Mouse (Mus musculus) heart, embryonic 15.5 days (tissue): Measurements from ENCODE around the gene Tcta. TPM values are rescaled to one million over a fixed set of nuclear protein-coding genes. Genes with fewer than 3 reads are reported as not detected.
"Not testable (repeated sequence)": the region's sequence is repeated elsewhere in the genome, so short reads cannot be mapped to it uniquely, and the experiment has no call there.

Experiments used
- ATAC-seq: fragments of 200-750 bp; cut with Nextera tagmentation; replicated peaks from 2 replicates; pipeline ENCODE4 v1.8.0; 2017; ENCODE audit warnings: low read depth, moderate TSS enrichment; ENCODE audit not compliant: insufficient number of reproducible peaks, insufficient read depth, low FRiP score
- H3K27ac ChIP-seq: fragments of 300-500 bp; sonication (generic); 2 replicates; pipeline ENCODE4 v1.5.1; 2015; ENCODE audit warnings: mild to moderate bottlenecking, inconsistent platforms
- H3K27me3 ChIP-seq: fragments of 300-500 bp; sonication (generic); 2 replicates; pipeline ENCODE4 v1.6.1; 2015; ENCODE audit warnings: inconsistent platforms
- H3K36me3 ChIP-seq: fragments of 300-500 bp; sonication (generic); 2 replicates; pipeline ENCODE4 v1.6.1; 2015; ENCODE audit warnings: mild to moderate bottlenecking, inconsistent platforms
- H3K4me1 ChIP-seq: fragments of 300-500 bp; sonication (generic); replicated peaks from 2 replicates; pipeline ENCODE4 v1.6.1; 2015; ENCODE audit warnings: inconsistent platforms
- H3K4me2 ChIP-seq: fragments of 300-500 bp; sonication (generic); 2 replicates; pipeline ENCODE4 v1.6.1; 2015; ENCODE audit warnings: inconsistent platforms, mild to moderate bottlenecking, moderate library complexity
- H3K4me3 ChIP-seq: fragments of 300-500 bp; sonication (generic); 2 replicates; pipeline ENCODE4 v1.5.1; 2015; ENCODE audit warnings: mild to moderate bottlenecking, inconsistent platforms
- H3K9ac ChIP-seq: fragments of 300-500 bp; sonication (generic); 2 replicates; pipeline ENCODE4 v1.6.1; 2015; ENCODE audit warnings: mild to moderate bottlenecking, inconsistent platforms
- H3K9me3 ChIP-seq: fragments of 300-500 bp; sonication (generic); replicated peaks from 2 replicates; pipeline ENCODE4 v1.6.1; 2016; ENCODE audit warnings: inconsistent platforms
- WGBS: fragments of 180-500 bp; shearing (Covaris S2); methylation state at CpG from one replicate; pipeline ENCODE4 v1.1.7; 2015; ENCODE audit warnings: mixed read lengths; 5-methylcytosine and 5-hydroxymethylcytosine counted together
- polyA plus RNA-seq: library from polyadenylated mRNA; unstranded; fragments of >200 nt; fragmentation: Nextera tagmentation; extraction: Ambion mirVana; gene quantifications from 2 replicates; pipeline ENCODE4 v1.2.1, GENCODE M21; 2015

Tcta gene
- polyA plus RNA-seq, 1 experiment from 2014 or later: 31.6 TPM

- Histone ChIP-seq H3K27ac (peak overlapping the region; percentile 93), H3K4me3 (peak overlapping the region; percentile 62), H3K4me2 (peak overlapping the region; percentile 85), H3K4me1 (peaks cover 27% of the 10 kb centered on the region), H3K9me3 (no peaks in the 10 kb centered on the region), H3K9ac (peak overlapping the region; percentile 73), H3K36me3 (peaks cover 8% of the 10 kb centered on the region), H3K27me3 (no peaks in the 10 kb centered on the region)
- WGBS: 44% methylated on average over 10 of the region's 10 CpGs
- ATAC-seq: no peak
These were observed 34.5 kb upstream of the Tcta start for GRCm38 (mm10) chr9:108340258-108341138.

DNA sequence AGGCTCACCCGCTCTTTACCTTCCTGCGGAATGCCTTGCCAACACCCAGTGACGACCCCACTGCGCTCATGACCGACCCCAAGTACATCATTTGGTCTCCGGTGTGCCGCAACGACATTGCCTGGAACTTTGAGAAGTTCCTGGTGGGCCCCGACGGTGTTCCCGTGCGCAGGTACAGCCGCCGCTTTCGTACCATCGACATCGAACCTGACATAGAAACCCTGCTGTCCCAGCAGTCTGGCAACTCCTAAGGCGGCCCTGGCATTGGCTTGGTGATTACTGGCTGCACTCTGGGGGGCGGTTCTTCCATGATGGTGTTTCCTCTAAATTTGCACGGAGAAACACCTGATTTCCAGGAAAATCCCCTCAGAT, 33.9 kb upstream of the Tcta start:
- Histone ChIP-seq H3K4me2 (peak overlapping the region; percentile 85), H3K9me3 (no peaks in the 10 kb centered on the region), H3K4me1 (peaks cover 27% of the 10 kb centered on the region), H3K4me3 (peak overlapping the region; percentile 62), H3K9ac (peak overlapping the region; percentile 73), H3K27ac (peak overlapping the region; percentile 93), H3K36me3 (peaks cover 14% of the 10 kb centered on the region), H3K27me3 (no peaks in the 10 kb centered on the region)
- 8% methylated on average over 20 of the region's 20 CpGs for WGBS
- no peak for ATAC-seq

DNA sequence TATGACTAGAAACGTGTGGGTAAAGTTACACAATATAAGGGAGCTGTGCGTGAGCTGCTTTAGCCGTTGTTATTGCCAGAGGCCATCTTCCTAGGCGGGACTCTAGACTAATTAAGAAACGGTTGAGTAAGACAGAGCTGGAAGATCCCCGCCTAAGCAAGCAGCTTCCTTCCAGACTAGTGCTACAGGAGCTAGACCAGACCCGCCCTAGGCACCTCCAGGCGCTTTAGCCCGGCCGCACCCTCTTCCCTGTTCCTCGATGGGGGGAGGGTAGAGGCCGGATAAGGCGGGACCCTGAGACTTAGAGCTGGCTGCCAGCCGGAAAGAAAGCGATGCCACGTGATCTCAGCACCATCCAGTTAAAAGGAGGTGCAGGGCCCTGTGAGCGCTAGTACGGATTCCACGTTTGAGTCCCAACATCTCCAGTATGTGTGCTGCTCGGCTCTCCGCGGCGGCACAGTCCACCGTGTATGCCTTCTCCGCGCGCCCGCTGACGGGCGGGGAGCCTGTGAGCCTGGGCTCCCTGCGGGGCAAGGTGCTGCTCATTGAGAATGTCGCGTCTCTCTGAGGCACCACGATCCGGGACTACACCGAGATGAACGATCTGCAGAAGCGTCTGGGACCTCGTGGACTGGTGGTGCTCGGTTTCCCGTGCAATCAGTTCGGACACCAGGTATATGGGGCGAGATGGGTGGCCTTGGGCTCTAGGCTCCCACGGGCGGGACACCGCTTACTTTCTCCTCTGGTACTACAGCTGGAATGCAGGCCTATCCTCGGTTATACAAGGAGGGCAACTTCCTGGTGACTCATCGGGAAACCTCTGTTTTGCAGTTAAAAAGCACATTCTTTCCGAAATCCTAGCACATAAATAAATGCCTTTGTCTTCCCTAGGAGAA, 33.2 kb upstream of the Tcta start, which contains the start of gene Gpx1:
Gpx1 (plus strand) TSS at position 18 of the 896 bp plus-strand sequence.
- Histone ChIP-seq H3K27ac (peak within 1 kb of the TSS; percentile 93), H3K9ac (peak within 1 kb of the TSS; percentile 73), H3K4me2 (peak within 1 kb of the TSS; percentile 85), H3K36me3 (peaks cover 22% of the 10 kb centered on the region), H3K4me1 (peaks cover 27% of the 10 kb centered on the region), H3K4me3 (peak within 1 kb of the TSS; percentile 62), H3K27me3 (no peaks in the 10 kb centered on the region), H3K9me3 (no peaks in the 10 kb centered on the region)
- ATAC-seq: peak; percentile 95
- under 1% methylated on average over 49 of the region's 49 CpGs for WGBS

DNA sequence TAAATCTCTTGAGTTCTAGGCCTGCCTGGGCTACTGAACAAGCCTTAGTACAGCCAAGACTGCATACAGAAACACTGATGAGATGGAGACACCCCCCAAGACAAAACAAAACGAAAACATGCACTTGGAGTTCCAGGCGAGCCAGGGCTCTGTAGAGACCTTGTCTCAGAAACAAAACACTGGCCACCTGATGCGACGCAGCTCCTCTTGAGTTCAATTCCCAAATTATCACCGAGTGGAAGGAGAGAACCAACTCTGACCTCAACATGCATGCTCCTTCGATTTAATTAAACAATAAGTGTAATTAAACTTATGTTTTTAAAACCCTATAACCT, 32.6 kb upstream of the Tcta start:
- no peak for ATAC-seq
- 25% methylated on average over 6 of the region's 6 CpGs for WGBS

DNA sequence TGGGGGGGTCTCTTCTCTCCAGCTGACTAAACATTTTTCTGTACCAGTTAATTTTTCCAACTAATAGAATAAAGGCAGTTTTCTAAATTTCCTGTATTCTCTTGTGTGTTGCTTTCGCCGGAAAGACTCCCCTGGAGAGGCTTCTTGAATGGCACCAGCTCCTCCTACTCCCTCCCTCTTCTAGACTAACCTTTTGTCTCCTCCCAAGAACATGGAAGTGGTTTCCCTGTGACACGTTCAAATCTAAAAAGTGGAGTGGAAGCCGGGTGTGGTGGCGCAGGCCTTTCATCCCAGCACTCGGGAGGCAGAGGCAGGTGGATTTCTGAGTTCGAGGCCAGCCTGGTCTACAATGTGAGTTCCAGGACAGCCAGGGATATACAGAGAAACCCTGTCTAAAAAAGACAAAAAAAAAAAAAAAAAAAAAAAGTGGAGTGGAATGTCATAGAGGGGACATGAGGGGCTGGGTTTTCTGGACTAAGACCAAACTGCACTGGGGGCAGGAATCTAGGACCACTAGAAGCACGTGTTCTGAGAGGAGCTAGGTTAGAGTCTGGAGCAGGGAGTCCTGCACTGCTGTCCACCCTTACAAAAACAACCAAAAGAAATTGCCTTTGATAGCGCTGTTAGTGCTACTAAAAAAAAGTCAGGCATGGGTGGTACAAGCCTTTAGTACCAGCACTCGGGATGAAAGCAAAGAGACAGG, 32.0 kb upstream of the Tcta start:
- Histone ChIP-seq H3K4me1 (peaks cover 27% of the 10 kb centered on the region), H3K27ac (peak overlapping the region; percentile 93), H3K27me3 (no peaks in the 10 kb centered on the region), H3K9ac (no peak overlapping the region), H3K4me3 (peak overlapping the region; percentile 62; the same call in 1 of the 2 replicates), H3K9me3 (no peaks in the 10 kb centered on the region), H3K36me3 (peaks cover 33% of the 10 kb centered on the region), H3K4me2 (peak overlapping the region; percentile 85)
- no peak for ATAC-seq
- WGBS: 64% methylated on average over 10 of the region's 10 CpGs

More for the DNA sequence above, 32.6 kb upstream of the Tcta start:
- Histone ChIP-seq H3K9ac (peak overlapping the region; percentile 73), H3K27me3 (no peaks in the 10 kb centered on the region), H3K4me2 (peak overlapping the region; percentile 85), H3K4me1 (peaks cover 27% of the 10 kb centered on the region), H3K36me3 (peaks cover 28% of the 10 kb centered on the region), H3K9me3 (no peaks in the 10 kb centered on the region), H3K27ac (peak overlapping the region; percentile 93), H3K4me3 (peak overlapping the region; percentile 62)

GRCm38 (mm10) chr9:108325811-108326210, 19.9 kb upstream of the Tcta start:
- H3K27ac ChIP-seq: no peak overlapping the region
- no peak overlapping the region for H3K4me2 ChIP-seq
- H3K4me1 ChIP-seq: no peaks in the 10 kb centered on the region
- no peak overlapping the region for H3K9ac ChIP-seq
- 98% methylated on average over 2 of the region's 2 CpGs for WGBS
- H3K36me3 ChIP-seq: peaks cover 38% of the 10 kb centered on the region
- no peaks in the 10 kb centered on the region for H3K27me3 ChIP-seq
- no peaks in the 10 kb centered on the region for H3K9me3 ChIP-seq
- no peak for ATAC-seq
- no peak overlapping the region for H3K4me3 ChIP-seq

GRCm38 (mm10) chr9:108324784-108325183, 18.8 kb upstream of the Tcta start:
- no peaks in the 10 kb centered on the region for H3K9me3 ChIP-seq
- peaks cover 30% of the 10 kb centered on the region for H3K36me3 ChIP-seq
- no peak for ATAC-seq
- 84% methylated on average over 1 of the region's 1 CpGs for WGBS
- H3K4me3 ChIP-seq: no peak overlapping the region
- no peak overlapping the region for H3K27ac ChIP-seq
- H3K27me3 ChIP-seq: no peaks in the 10 kb centered on the region
- no peak overlapping the region for H3K4me2 ChIP-seq
- H3K4me1 ChIP-seq: no peaks in the 10 kb centered on the region
- H3K9ac ChIP-seq: no peak overlapping the region

- H3K36me3 ChIP-seq, H3K4me2 ChIP-seq, H3K27me3 ChIP-seq, H3K27ac ChIP-seq, H3K9ac ChIP-seq, H3K4me1 ChIP-seq, H3K9me3 ChIP-seq, H3K4me3 ChIP-seq, ATAC-seq: not testable (repeated sequence)
- WGBS: 88% methylated on average over 7 of the region's 7 CpGs
These were observed 16.1 kb upstream of the Tcta start for GRCm38 (mm10) chr9:108322054-108322453.

- Histone ChIP-seq H3K27me3 (no peaks in the 10 kb centered on the region), H3K9me3 (no peaks in the 10 kb centered on the region), H3K9ac (no peak overlapping the region), H3K4me1 (no peaks in the 10 kb centered on the region), H3K36me3 (peaks cover 16% of the 10 kb centered on the region; the same call in 1 of the 2 replicates), H3K27ac (no peak overlapping the region), H3K4me3 (no peak overlapping the region), H3K4me2 (no peak overlapping the region)
- no peak for ATAC-seq
- WGBS: 85% methylated on average over 2 of the region's 2 CpGs
These were observed 12.5 kb upstream of the Tcta start for GRCm38 (mm10) chr9:108318462-108318861.

- Histone ChIP-seq H3K9ac (no peak overlapping the region), H3K27me3 (no peaks in the 10 kb centered on the region), H3K27ac (no peak overlapping the region), H3K36me3 (peaks cover 16% of the 10 kb centered on the region; the same call in 1 of the 2 replicates), H3K4me1 (no peaks in the 10 kb centered on the region), H3K4me2 (no peak overlapping the region), H3K4me3 (no peak overlapping the region), H3K9me3 (no peaks in the 10 kb centered on the region)
- ATAC-seq: no peak
- WGBS: 93% methylated on average over 3 of the region's 3 CpGs
These were observed 11.6 kb upstream of the Tcta start for GRCm38 (mm10) chr9:108317572-108317971.

GRCm38 (mm10) chr9:108308141-108308540, 2.2 kb upstream of the Tcta start:
- Histone ChIP-seq H3K4me1 (peaks cover 34% of the 10 kb centered on the region), H3K27ac (peak overlapping the region; percentile 42; the same call in 1 of the 2 replicates), H3K9me3 (no peaks in the 10 kb centered on the region), H3K4me3 (peak overlapping the region; percentile 82), H3K36me3 (peaks cover 10% of the 10 kb centered on the region), H3K4me2 (peak overlapping the region; percentile 75), H3K9ac (peak overlapping the region; percentile 42), H3K27me3 (no peaks in the 10 kb centered on the region)
- no peak for ATAC-seq
- WGBS: 23% methylated on average over 2 of the region's 2 CpGs
